21 mouse cellular contexts compared by ENCODE assay signal in the genomic region with DNA sequence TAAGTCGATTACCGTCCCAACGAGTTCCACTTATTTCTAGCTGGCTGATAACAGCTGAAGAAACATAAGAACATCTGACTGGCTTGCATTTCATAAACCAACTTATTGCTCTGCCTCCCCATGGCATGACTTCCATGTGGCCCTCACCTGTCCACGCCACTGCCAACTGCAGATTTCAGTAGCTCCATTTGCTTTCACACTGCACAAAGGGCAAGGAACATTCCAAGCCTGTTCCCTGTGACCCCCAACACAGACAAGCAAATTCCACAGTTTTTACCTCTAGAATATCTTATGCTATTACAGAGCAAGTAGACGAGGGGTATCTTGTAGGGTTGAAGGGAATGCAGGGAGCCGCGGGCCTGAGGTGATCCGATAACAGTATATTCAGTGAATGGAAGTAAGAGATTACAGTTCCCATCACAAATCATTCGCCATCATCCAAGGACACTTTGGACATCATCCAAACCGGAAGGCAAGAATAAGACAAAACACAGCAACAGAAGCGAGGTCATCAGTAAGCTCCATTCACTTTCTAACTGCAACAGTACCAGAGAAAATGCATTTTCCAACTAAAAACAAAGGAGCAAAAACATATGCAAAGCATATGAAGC. TPM values are rescaled to one million over a fixed set of nuclear protein-coding genes. Genes with fewer than 3 reads are reported as not detected.
A peak's percentile ranks its signal among the peaks of the same experiment; 100 is the strongest.
DNase-seq lines count a peak whose midpoint lies in the region; ATAC-seq lines count a peak whose summit lies in the region.
"Had no signal": no experiment of that assay in that cellular context is flagged by ENCODE, and none has a peak within 500 bp of the region (broad histone marks: within the 10 kb centered on the region; RNA-seq: fewer than 3 reads in every experiment).

No protein-coding gene starts in this region.

- no peak overlapping the region for H3K9ac ChIP-seq in heart, embryonic 11.5 days (ENCODE audit: low read depth, low read length)
- H3K9ac ChIP-seq in kidney, embryonic 16.5 days (replicated peaks; ENCODE audit: low read length): no peak overlapping the region
- H3K9ac ChIP-seq: forebrain, embryonic 13.5 days; hindbrain, embryonic 14.5 days; intestine, embryonic 15.5 days; liver, embryonic 12.5 days; midbrain, embryonic 13.5 days had no signal

- ATAC-seq in heart, embryonic 11.5 days (replicated peaks; ENCODE audit: insufficient number of reproducible peaks, low FRiP score, low TSS enrichment): no peak
- peak; percentile 42; the same call in 1 of the 2 replicates for ATAC-seq in kidney, embryonic 16.5 days (ENCODE audit: low FRiP score, low TSS enrichment)
- ATAC-seq: forebrain, embryonic 13.5 days; intestine, embryonic 15.5 days; liver, embryonic 12.5 days; midbrain, embryonic 13.5 days had no signal

- no peak overlapping the region for H3K27ac ChIP-seq in heart, embryonic 11.5 days (ENCODE audit: low read depth, low read length)
- H3K27ac ChIP-seq in kidney, embryonic 16.5 days (ENCODE audit: low read length): peak overlapping the region; percentile 11
- 0 out of 2 replicates have a peak overlapping the region, but pooled peaks have one; percentile 13 for H3K27ac ChIP-seq in brown adipose tissue, adult 24 weeks (replicated peaks; ENCODE audit: low read depth, low read length)
- H3K27ac ChIP-seq: forebrain, embryonic 13.5 days; hindbrain, embryonic 14.5 days; intestine, embryonic 15.5 days; layer of hippocampus, adult 2 months; liver, embryonic 12.5 days; midbrain, embryonic 13.5 days had no signal

- 64% methylated on average over 11 of the region's 11 CpGs for WGBS in heart, embryonic 11.5 days (ENCODE audit: insufficient replicate concordance)
- 67% methylated on average over 11 of the region's 11 CpGs for WGBS in kidney, embryonic 16.5 days

- no peaks in the 10 kb centered on the region for H3K36me3 ChIP-seq in heart, embryonic 11.5 days (ENCODE audit: control insufficient read depth, insufficient read depth, low read length)
- no peaks in the 10 kb centered on the region for H3K36me3 ChIP-seq in kidney, embryonic 16.5 days (ENCODE audit: insufficient read depth, low read length)
- H3K36me3 ChIP-seq: intestine, embryonic 15.5 days; liver, embryonic 12.5 days; midbrain, embryonic 13.5 days had no signal

- peak; percentile 57 for DNase-seq in adrenal gland, adult 2 months
- no peak for DNase-seq in adrenal gland, adult 8-10 months
- no peak for DNase-seq in heart, postnatal 36 days
- DNase-seq in kidney, postnatal 14 days: no peak
- no peak for DNase-seq in c-Kit-positive CD71-positive TER-119-positive erythroid progenitor cells, embryonic 14.5 days (ENCODE audit: low spot score)
- DNase-seq: cerebellum, adult 11 months; cerebellum, postnatal 14 days; embryo, embryonic 11 days; retina, postnatal 1 day; right cerebral cortex, postnatal 4 days; thymus, postnatal 36 days had no signal

- H3K27me3 ChIP-seq in heart, embryonic 11.5 days (ENCODE audit: control insufficient read depth, insufficient read depth, low read length): no peaks in the 10 kb centered on the region
- no peaks in the 10 kb centered on the region for H3K27me3 ChIP-seq in kidney, embryonic 16.5 days (ENCODE audit: insufficient read depth, low read length)
- H3K27me3 ChIP-seq: CH12.LX; forebrain, embryonic 13.5 days; intestine, embryonic 15.5 days; liver, embryonic 12.5 days; midbrain, embryonic 13.5 days had no signal

- no peak overlapping the region for H3K4me3 ChIP-seq in heart, embryonic 11.5 days (ENCODE audit: low read depth, low read length)
- H3K4me3 ChIP-seq in kidney, embryonic 16.5 days (ENCODE audit: low read length): no peak overlapping the region
- no peak overlapping the region for H3K4me3 ChIP-seq in brown adipose tissue, adult 24 weeks (ENCODE audit: insufficient read depth, low read depth, low read length)
- H3K4me3 ChIP-seq: forebrain, embryonic 13.5 days; intestine, embryonic 15.5 days; layer of hippocampus, adult 2 months; liver, embryonic 12.5 days; midbrain, embryonic 13.5 days had no signal

- peak overlapping the region; percentile 16 for H3K4me2 ChIP-seq in heart, embryonic 11.5 days
- no peak overlapping the region for H3K4me2 ChIP-seq in kidney, embryonic 16.5 days (replicated peaks; ENCODE audit: low read depth, low read length)
- H3K4me2 ChIP-seq: forebrain, embryonic 13.5 days; hindbrain, embryonic 14.5 days; intestine, embryonic 15.5 days; liver, embryonic 12.5 days; midbrain, embryonic 13.5 days had no signal

- H3K9me3 ChIP-seq in heart, embryonic 11.5 days (replicated peaks; ENCODE audit: control insufficient read depth, low read length): no peaks in the 10 kb centered on the region
- no peaks in the 10 kb centered on the region for H3K9me3 ChIP-seq in kidney, embryonic 16.5 days (ENCODE audit: low read length)
- H3K9me3 ChIP-seq: forebrain, embryonic 13.5 days; intestine, embryonic 15.5 days; liver, embryonic 12.5 days; midbrain, embryonic 13.5 days had no signal

- H3K4me1 ChIP-seq in heart, embryonic 11.5 days (ENCODE audit: control insufficient read depth, insufficient read depth, low read length): peaks cover 46% of the 10 kb centered on the region
- H3K4me1 ChIP-seq in kidney, embryonic 16.5 days (ENCODE audit: insufficient read depth, low read length): peaks cover 21% of the 10 kb centered on the region
- peaks cover 37% of the 10 kb centered on the region for H3K4me1 ChIP-seq in brown adipose tissue, adult 24 weeks (ENCODE audit: control insufficient read depth, insufficient read depth, insufficient read length, low read length)
- H3K4me1 ChIP-seq: intestine, embryonic 15.5 days had no signal

- intact Hi-C loops in heart, postnatal 36 days (cut with DNase I): no loop called here

RNA-seq across cellular contexts. Expression of gene Sptbn1, which starts 16.6 kb away (rescaled TPM):
- 100 to 1,000 TPM; 249 to 315 TPM for total RNA-seq in adrenal gland, adult 2 months (2021)
- polyA plus RNA-seq in adrenal gland, adult 2 months (2012; rRNA removed): 40.5 and 53.8 TPM in 2 replicates
- total RNA-seq in adrenal gland, adult 8-10 months (2022): 100 to 1,000 TPM; 290 to 336 (median 317) TPM
- polyA plus RNA-seq in heart, embryonic 11.5 days (2014; fragmentation: Nextera tagmentation; extraction: Ambion mirVana): 156 and 175 TPM in 2 replicates
- 100 to 1,000 TPM; 527 to 592 TPM for total RNA-seq in heart, postnatal 36 days (2021)
- 119 and 135 TPM in 2 replicates for polyA plus RNA-seq in kidney, embryonic 16.5 days (2015; fragmentation: Nextera tagmentation; extraction: Ambion mirVana)
- polyA plus RNA-seq in brown adipose tissue, adult 24 weeks (2012; ENCODE audit: insufficient read depth, insufficient read length, missing spikeins): 199 and 225 TPM in 2 replicates
